Mouse (Mus musculus): ENCODE measurements at regions not wholly inside any gene's neighbourhood (a gene's known extent, or its start where the extent isn't known, plus 50 kb on each side); places are given as distances from the start of the nearest gene placed in this dataset.

DNA sequence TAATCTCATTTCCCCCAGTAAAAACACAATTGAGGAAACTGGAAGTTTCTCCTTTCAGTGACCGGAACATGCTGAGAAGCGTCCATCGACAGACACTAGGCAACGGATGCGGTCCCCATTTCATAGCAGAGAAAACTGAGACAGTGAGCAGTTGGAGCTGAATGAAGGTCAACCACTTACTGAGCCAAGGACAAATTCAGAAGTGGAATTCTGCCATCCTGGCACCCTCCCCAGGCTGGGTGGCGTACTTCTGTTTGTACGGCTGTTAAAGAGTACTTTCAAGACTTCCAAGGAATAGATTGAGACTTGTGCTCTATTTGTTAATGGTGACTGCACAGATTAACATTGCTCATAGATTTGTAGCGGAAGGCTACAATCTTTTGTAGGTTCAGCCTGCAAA is 54.2 kb upstream of the Bhlhe40 start:
- ATAC-seq (ENCODE audit: low FRiP score, low TSS enrichment) (peak; percentile 36; the same call in 1 of the 2 replicates), DNase-seq (ENCODE audit: low spot score) (peak; percentile 44)
- Histone ChIP-seq H3K4me3 (ENCODE audit: low read depth, low read length) (no peak overlapping the region), H3K9ac (ENCODE audit: low read length) (no peak overlapping the region), H3K27ac (replicated peaks) (no peak overlapping the region), H3K4me2 (replicated peaks; ENCODE audit: low read depth) (no peak overlapping the region), H3K27me3 (ENCODE audit: control insufficient read depth, insufficient read depth, low read length) (no peaks in the 10 kb centered on the region), H3K9me3 (ENCODE audit: control insufficient read depth, low read length) (no peaks in the 10 kb centered on the region), H3K36me3 (ENCODE audit: control insufficient read depth, insufficient read depth, low read length) (no peaks in the 10 kb centered on the region), H3K4me1 (replicated peaks; ENCODE audit: control insufficient read depth, insufficient read depth) (no peaks in the 10 kb centered on the region)
- WGBS = 76% methylated on average over 8 of the region's 8 CpGs
- 0 out of 2 replicates have a peak, but pooled peaks have one; percentile 7 for TF ChIP-seq CTCF (IDR thresholded peaks at IDR 0.05; ENCODE audit: low read depth)
- no peak for TF ChIP-seq EP300 (optimal IDR thresholded peaks at IDR 0.05)

DNA sequence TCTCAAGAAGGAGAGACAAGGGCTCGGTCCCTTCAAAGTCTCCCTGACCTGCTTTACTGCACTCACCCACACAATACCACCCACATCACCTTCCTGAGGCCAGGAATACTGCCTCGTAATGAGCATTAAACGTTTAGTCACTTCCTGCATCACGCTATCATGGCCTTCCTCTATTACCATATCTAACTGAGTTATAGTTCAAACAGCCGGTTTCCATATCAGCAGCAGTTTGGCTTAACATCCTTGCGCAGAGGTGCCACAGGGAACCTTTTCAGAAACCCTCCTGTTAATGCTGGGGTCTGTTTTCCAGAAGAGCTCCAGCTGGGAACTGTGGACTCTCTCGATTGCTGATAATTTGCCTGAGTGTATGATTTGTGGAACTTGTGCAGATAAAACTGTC is 52.1 kb upstream of the Bhlhe40 start:
- Histone ChIP-seq H3K36me3 (ENCODE audit: control insufficient read depth, insufficient read depth, low read length) (no peaks in the 10 kb centered on the region), H3K9me3 (ENCODE audit: control insufficient read depth, low read length) (no peaks in the 10 kb centered on the region), H3K27me3 (ENCODE audit: control insufficient read depth, insufficient read depth, low read length) (no peaks in the 10 kb centered on the region), H3K27ac (replicated peaks) (no peak overlapping the region), H3K9ac (ENCODE audit: low read length) (no peak overlapping the region), H3K4me2 (replicated peaks; ENCODE audit: low read depth) (no peak overlapping the region), H3K4me3 (ENCODE audit: low read depth, low read length) (no peak overlapping the region), H3K4me1 (replicated peaks; ENCODE audit: control insufficient read depth, insufficient read depth) (no peaks in the 10 kb centered on the region)
- TF ChIP-seq EP300 (optimal IDR thresholded peaks at IDR 0.05) (no peak), CTCF (IDR thresholded peaks at IDR 0.05; ENCODE audit: low read depth) (no peak)
- peak; percentile 31 for DNase-seq (ENCODE audit: low spot score)
- 52% methylated on average over 7 of the region's 7 CpGs for WGBS
- peak; percentile 84 for ATAC-seq (ENCODE audit: low FRiP score, low TSS enrichment)
